Mouse (Mus musculus): Measurements from ENCODE around the gene Rhox2g.

DNA sequence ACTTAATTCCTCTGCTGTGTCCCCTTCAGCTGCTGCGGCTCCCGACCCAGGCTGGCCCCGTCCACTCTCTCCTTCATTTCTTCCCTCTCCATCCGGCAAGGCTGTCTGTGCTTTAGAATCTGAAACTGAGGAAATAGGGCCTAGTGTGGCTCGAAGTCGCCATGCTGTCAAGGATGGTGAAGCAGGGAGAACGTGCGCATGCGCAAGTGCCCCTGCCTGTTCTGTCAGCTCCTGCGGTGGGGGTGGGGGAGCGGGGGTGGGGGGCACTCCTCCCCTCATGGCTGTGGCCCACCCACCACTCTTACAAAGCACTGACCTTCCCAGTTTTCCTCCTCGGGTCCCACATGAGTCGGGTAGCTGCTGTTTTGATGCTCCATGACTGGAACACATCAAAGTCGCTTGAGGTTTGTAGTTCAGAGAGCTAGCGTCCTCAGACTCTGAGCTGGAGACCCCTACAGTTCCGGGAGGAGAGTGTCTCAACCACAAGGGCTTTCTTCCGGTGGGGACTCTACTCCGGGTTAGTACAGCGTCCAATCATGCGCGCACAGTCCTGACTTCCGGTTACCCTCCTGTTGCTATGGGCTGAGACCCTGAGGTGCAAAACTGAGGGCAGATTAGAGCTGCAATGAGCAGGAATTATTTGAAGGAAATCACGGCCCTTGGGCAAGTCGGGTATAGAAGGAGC, 39.9 kb upstream of the Rhox2g start:
- TF ChIP-seq POLR2A (IDR thresholded peaks at IDR 0.05; ENCODE audit: low read depth, low read length) (no peak), CTCF (IDR thresholded peaks at IDR 0.05; ENCODE audit: extremely low read depth, insufficient read depth, insufficient read length, insufficient replicate concordance) (no peak)

Data from spleen, adult 2 months (tissue).